Mouse (Mus musculus) MEL (cell line): ENCODE results near the gene Mavs.

Experiments
- CTCF ChIP-seq, 3 experiments: IDR thresholded peaks in 2 of 3; conservative IDR thresholded peaks in 1 of 3; 2 replicates each; pipeline ENCODE4 v1.5.1; 2011 to 2012; ENCODE audit warnings: low read length in 3 of 3, low read depth in 2 of 3, mild to moderate bottlenecking in 2 of 3, improper control_type of control experiment in 1 of 3, inconsistent platforms in 1 of 3, mixed read lengths in 1 of 3, moderate library complexity in 1 of 3; ENCODE audit not compliant: control insufficient read depth in 1 of 3, insufficient read depth in 1 of 3, poor library complexity in 1 of 3, severe bottlenecking in 1 of 3
- E2F4 ChIP-seq: IDR thresholded peaks from 2 replicates; pipeline ENCODE4 v1.6.1; 2011; ENCODE audit warnings: low read depth, low read length, improper control_type of control experiment, borderline replicate concordance
- EP300 ChIP-seq, 2 experiments: IDR thresholded peaks; 2 replicates each; pipeline ENCODE4 v1.6.1; 2011; ENCODE audit warnings: improper control_type of control experiment in 2 of 2, low read length in 2 of 2, low read depth in 1 of 2, mild to moderate bottlenecking in 1 of 2
- ETS1 ChIP-seq: IDR thresholded peaks from 2 replicates; pipeline ENCODE4 v1.6.1; 2012; ENCODE audit warnings: low read depth, mild to moderate bottlenecking, inconsistent platforms, low read length, improper control_type of control experiment, moderate library complexity
- GATA1 ChIP-seq: IDR thresholded peaks from 2 replicates; pipeline ENCODE4 v1.6.1; 2011; ENCODE audit warnings: low read depth, low read length, improper control_type of control experiment
- HCFC1 ChIP-seq: IDR thresholded peaks from 2 replicates; pipeline ENCODE4 v1.6.1; 2012; ENCODE audit warnings: low read depth, mild to moderate bottlenecking, inconsistent platforms, low read length, improper control_type of control experiment, moderate library complexity
- MAX ChIP-seq: IDR thresholded peaks from 2 replicates; pipeline ENCODE4 v1.6.1; 2011; ENCODE audit warnings: low read length, improper control_type of control experiment
- POLR2A ChIP-seq, 2 experiments: IDR thresholded peaks; 2 replicates each; pipeline ENCODE4 v1.6.1; 2011 to 2012; ENCODE audit warnings: low read length in 2 of 2, mild to moderate bottlenecking in 2 of 2, control low read depth in 1 of 2, improper control_type of control experiment in 1 of 2, low read depth in 1 of 2, moderate library complexity in 1 of 2; ENCODE audit not compliant: control insufficient read depth in 1 of 2, insufficient read depth in 1 of 2, poor library complexity in 1 of 2
- POLR2AphosphoS2 ChIP-seq: IDR thresholded peaks from 2 replicates; pipeline ENCODE4 v1.6.1; 2011; ENCODE audit warnings: low read length, improper control_type of control experiment
- SMC3 ChIP-seq: IDR thresholded peaks from 2 replicates; pipeline ENCODE4 v1.6.1; 2011; ENCODE audit warnings: low read depth, low read length, improper control_type of control experiment
- TBP ChIP-seq: IDR thresholded peaks from 2 replicates; pipeline ENCODE4 v1.8.0; 2011; ENCODE audit warnings: low read depth, low read length, improper control_type of control experiment
- USF1 ChIP-seq: IDR thresholded peaks from 2 replicates; pipeline ENCODE4 v1.6.1; 2014; ENCODE audit warnings: low read depth, mild to moderate bottlenecking, inconsistent platforms, low read length, improper control_type of control experiment, moderate library complexity
- USF2 ChIP-seq, 2 experiments: IDR thresholded peaks; 2 replicates each; pipeline ENCODE4 v1.6.1; 2011 to 2012; ENCODE audit warnings: improper control_type of control experiment in 2 of 2, low read length in 2 of 2, borderline replicate concordance in 1 of 2, inconsistent platforms in 1 of 2, low read depth in 1 of 2, mild to moderate bottlenecking in 1 of 2; ENCODE audit not compliant: insufficient read depth in 1 of 2
- ZMIZ1 ChIP-seq: IDR thresholded peaks from 2 replicates; pipeline ENCODE4 v1.6.1; 2012; ENCODE audit warnings: low read depth, mild to moderate bottlenecking, inconsistent platforms, low read length, improper control_type of control experiment, moderate library complexity

GRCm38 (mm10) chr2:131265056-131265455 is 31.2 kb downstream of the Mavs start:
- TF ChIP-seq USF1 = no peak
- TF ChIP-seq CTCF (IDR thresholded peaks at IDR 0.05 in 2 of 3, conservative IDR thresholded peaks at IDR 0.05 in 1 of 3; ENCODE audit: control insufficient read depth in 1 of 3, insufficient read depth in 1 of 3, low read depth in 2 of 3, low read length in 3 of 3, poor library complexity in 1 of 3, severe bottlenecking in 1 of 3) = no peak
- no peak for TF ChIP-seq EP300 (IDR thresholded peaks at IDR 0.05; ENCODE audit: low read depth in 1 of 2, low read length in 2 of 2)
- TF ChIP-seq MAX = no peak
- no peak for TF ChIP-seq E2F4
- TF ChIP-seq GATA1 = no peak
- TF ChIP-seq USF2 (IDR thresholded peaks at IDR 0.05; ENCODE audit: borderline replicate concordance in 1 of 2, insufficient read depth in 1 of 2, low read depth in 1 of 2, low read length in 2 of 2) = no peak
- TF ChIP-seq SMC3 = no peak
- TF ChIP-seq ZMIZ1 = no peak
- TF ChIP-seq TBP = no peak
- no peak for TF ChIP-seq ETS1
- TF ChIP-seq POLR2A (IDR thresholded peaks at IDR 0.05; ENCODE audit: control insufficient read depth in 1 of 2, insufficient read depth in 1 of 2, low read depth in 1 of 2, low read length in 2 of 2, poor library complexity in 1 of 2) = no peak
- TF ChIP-seq POLR2AphosphoS2 = no peak
- no peak for TF ChIP-seq HCFC1
